Mouse (Mus musculus): Measurements from ENCODE around the gene Vtcn1. TPM values are rescaled to one million over a fixed set of nuclear protein-coding genes. Genes with fewer than 3 reads are reported as not detected.

Gene Vtcn1
- polyA plus RNA-seq (2015; fragmentation: Nextera tagmentation; extraction: Ambion mirVana) = 0.37 and 0.42 TPM in 2 replicates

GRCm38 (mm10) chr3:100825225-100825965 is at the start of gene Vtcn1:
Gene Vtcn1, plus strand, starts transcription at chr3:100825459.
- WGBS = 29% methylated on average over 6 of the region's 6 CpGs
- no peak within 1 kb of the TSS for H3K9ac ChIP-seq

GRCm38 (mm10) chr3:100776967-100777366 is 48.3 kb upstream of the Vtcn1 start:
- Histone ChIP-seq H3K4me3 (no peak overlapping the region), H3K27ac (no peak overlapping the region), H3K9me3 (replicated peaks) (no peaks in the 10 kb centered on the region), H3K27me3 (no peaks in the 10 kb centered on the region), H3K4me2 (no peak overlapping the region), H3K9ac (no peak overlapping the region), H3K4me1 (replicated peaks) (peaks cover 2% of the 10 kb centered on the region; the same call in 1 of the 2 replicates), H3K36me3 (no peaks in the 10 kb centered on the region)
- no peak for ATAC-seq (replicated peaks; ENCODE audit: insufficient number of reproducible peaks, insufficient read depth, low FRiP score, low read depth)
- WGBS = 80% methylated on average over 6 of the region's 6 CpGs

More at GRCm38 (mm10) chr3:100825225-100825965, at the start of gene Vtcn1:
- ATAC-seq (replicated peaks; ENCODE audit: insufficient number of reproducible peaks, insufficient read depth, low FRiP score, low read depth) = no peak
- H3K4me2 ChIP-seq = no peak within 1 kb of the TSS
- no peak within 1 kb of the TSS for H3K4me3 ChIP-seq
- no peaks in the 10 kb centered on the region for H3K27me3 ChIP-seq
- H3K27ac ChIP-seq = no peak within 1 kb of the TSS
- no peaks in the 10 kb centered on the region for H3K9me3 ChIP-seq (replicated peaks)
- H3K36me3 ChIP-seq = no peaks in the 10 kb centered on the region
- 0 out of 2 replicates have a peak, but pooled peaks cover 2% of the 10 kb centered on the region for H3K4me1 ChIP-seq (replicated peaks)

- H3K4me2 ChIP-seq = no peak overlapping the region
- ATAC-seq (replicated peaks; ENCODE audit: insufficient number of reproducible peaks, insufficient read depth, low FRiP score, low read depth) = no peak
- H3K9me3 ChIP-seq (replicated peaks) = no peaks in the 10 kb centered on the region
- H3K4me1 ChIP-seq (replicated peaks) = peaks cover 2% of the 10 kb centered on the region; the same call in 1 of the 2 replicates
- no peaks in the 10 kb centered on the region for H3K36me3 ChIP-seq
- H3K27ac ChIP-seq = no peak overlapping the region
- H3K4me3 ChIP-seq = no peak overlapping the region
- no peaks in the 10 kb centered on the region for H3K27me3 ChIP-seq
- no peak overlapping the region for H3K9ac ChIP-seq
- 81% methylated on average over 4 of the region's 4 CpGs for WGBS
Observed at GRCm38 (mm10) chr3:100777568-100777967, 47.7 kb upstream of the Vtcn1 start.

GRCm38 (mm10) chr3:100786076-100786475 is 39.2 kb upstream of the Vtcn1 start:
- H3K4me3 ChIP-seq = no peak overlapping the region
- H3K9ac ChIP-seq = no peak overlapping the region
- 44% methylated on average over 2 of the region's 2 CpGs for WGBS
- no peaks in the 10 kb centered on the region for H3K9me3 ChIP-seq (replicated peaks)
- no peaks in the 10 kb centered on the region for H3K27me3 ChIP-seq
- H3K36me3 ChIP-seq = no peaks in the 10 kb centered on the region
- no peak overlapping the region for H3K4me2 ChIP-seq
- H3K27ac ChIP-seq = no peak overlapping the region
- no peaks in the 10 kb centered on the region for H3K4me1 ChIP-seq (replicated peaks)
- ATAC-seq (replicated peaks; ENCODE audit: insufficient number of reproducible peaks, insufficient read depth, low FRiP score, low read depth) = no peak

- Histone ChIP-seq H3K36me3 (no peaks in the 10 kb centered on the region), H3K4me3 (no peak overlapping the region), H3K4me2 (no peak overlapping the region), H3K4me1 (replicated peaks) (no peaks in the 10 kb centered on the region), H3K27me3 (no peaks in the 10 kb centered on the region), H3K9me3 (replicated peaks) (no peaks in the 10 kb centered on the region), H3K27ac (no peak overlapping the region), H3K9ac (no peak overlapping the region)
- ATAC-seq (replicated peaks; ENCODE audit: insufficient number of reproducible peaks, insufficient read depth, low FRiP score, low read depth) = no peak
- 83% methylated on average over 3 of the region's 3 CpGs for WGBS
Observed at GRCm38 (mm10) chr3:100791670-100792069, 33.6 kb upstream of the Vtcn1 start.

GRCm38 (mm10) chr3:100793345-100793744 is 31.9 kb upstream of the Vtcn1 start:
- WGBS = 73% methylated on average over 2 of the region's 2 CpGs

GRCm38 (mm10) chr3:100796571-100796970 is 28.7 kb upstream of the Vtcn1 start:
- Histone ChIP-seq H3K4me3 (no peak overlapping the region), H3K27me3 (no peaks in the 10 kb centered on the region), H3K4me1 (replicated peaks) (no peaks in the 10 kb centered on the region), H3K36me3 (no peaks in the 10 kb centered on the region), H3K27ac (no peak overlapping the region), H3K4me2 (no peak overlapping the region), H3K9me3 (replicated peaks) (no peaks in the 10 kb centered on the region), H3K9ac (no peak overlapping the region)
- 77% methylated on average over 4 of the region's 4 CpGs for WGBS
- no peak for ATAC-seq (replicated peaks; ENCODE audit: insufficient number of reproducible peaks, insufficient read depth, low FRiP score, low read depth)

More at GRCm38 (mm10) chr3:100793345-100793744, 31.9 kb upstream of the Vtcn1 start:
- no peak overlapping the region for H3K27ac ChIP-seq
- no peak overlapping the region for H3K4me3 ChIP-seq
- no peaks in the 10 kb centered on the region for H3K4me1 ChIP-seq (replicated peaks)
- no peak overlapping the region for H3K9ac ChIP-seq
- H3K9me3 ChIP-seq (replicated peaks) = no peaks in the 10 kb centered on the region
- no peak overlapping the region for H3K4me2 ChIP-seq
- no peak for ATAC-seq (replicated peaks; ENCODE audit: insufficient number of reproducible peaks, insufficient read depth, low FRiP score, low read depth)
- no peaks in the 10 kb centered on the region for H3K36me3 ChIP-seq
- no peaks in the 10 kb centered on the region for H3K27me3 ChIP-seq

GRCm38 (mm10) chr3:100797166-100798145 is 27.8 kb upstream of the Vtcn1 start:
- WGBS = 82% methylated on average over 6 of the region's 6 CpGs
- no peaks in the 10 kb centered on the region for H3K4me1 ChIP-seq (replicated peaks)

GRCm38 (mm10) chr3:100798872-100799422 is 26.3 kb upstream of the Vtcn1 start:
- H3K9ac ChIP-seq = no peak overlapping the region
- no peaks in the 10 kb centered on the region for H3K27me3 ChIP-seq
- no peak overlapping the region for H3K4me3 ChIP-seq
- no peak overlapping the region for H3K27ac ChIP-seq
- 88% methylated on average over 3 of the region's 3 CpGs for WGBS
- H3K9me3 ChIP-seq (replicated peaks) = no peaks in the 10 kb centered on the region
- H3K36me3 ChIP-seq = no peaks in the 10 kb centered on the region
- H3K4me2 ChIP-seq = no peak overlapping the region
- H3K4me1 ChIP-seq (replicated peaks) = no peaks in the 10 kb centered on the region
- ATAC-seq (replicated peaks; ENCODE audit: insufficient number of reproducible peaks, insufficient read depth, low FRiP score, low read depth) = no peak

More at GRCm38 (mm10) chr3:100797166-100798145, 27.8 kb upstream of the Vtcn1 start:
- no peaks in the 10 kb centered on the region for H3K36me3 ChIP-seq
- no peak overlapping the region for H3K27ac ChIP-seq
- H3K4me2 ChIP-seq = no peak overlapping the region
- no peaks in the 10 kb centered on the region for H3K27me3 ChIP-seq
- no peak for ATAC-seq (replicated peaks; ENCODE audit: insufficient number of reproducible peaks, insufficient read depth, low FRiP score, low read depth)
- no peaks in the 10 kb centered on the region for H3K9me3 ChIP-seq (replicated peaks)
- H3K9ac ChIP-seq = no peak overlapping the region
- no peak overlapping the region for H3K4me3 ChIP-seq

GRCm38 (mm10) chr3:100804975-100805374 is 20.3 kb upstream of the Vtcn1 start:
- Histone ChIP-seq H3K27me3 (no peaks in the 10 kb centered on the region), H3K9me3 (replicated peaks) (no peaks in the 10 kb centered on the region), H3K4me2 (peak overlapping the region; percentile 34; the same call in 1 of the 2 replicates), H3K36me3 (no peaks in the 10 kb centered on the region), H3K4me1 (replicated peaks) (peaks cover 15% of the 10 kb centered on the region), H3K4me3 (no peak overlapping the region), H3K27ac (no peak overlapping the region), H3K9ac (no peak overlapping the region)
- ATAC-seq (replicated peaks; ENCODE audit: insufficient number of reproducible peaks, insufficient read depth, low FRiP score, low read depth) = no peak
- WGBS = 57% methylated on average over 1 of the region's 1 CpGs

GRCm38 (mm10) chr3:100805925-100806324 is 19.3 kb upstream of the Vtcn1 start:
- no peak overlapping the region for H3K9ac ChIP-seq
- H3K9me3 ChIP-seq (replicated peaks) = no peaks in the 10 kb centered on the region
- 37% methylated on average over 6 of the region's 6 CpGs for WGBS
- ATAC-seq (replicated peaks; ENCODE audit: insufficient number of reproducible peaks, insufficient read depth, low FRiP score, low read depth) = no peak
- H3K4me3 ChIP-seq = no peak overlapping the region
- H3K4me2 ChIP-seq = no peak overlapping the region
- no peaks in the 10 kb centered on the region for H3K27me3 ChIP-seq
- H3K36me3 ChIP-seq = no peaks in the 10 kb centered on the region
- H3K27ac ChIP-seq = no peak overlapping the region
- peaks cover 15% of the 10 kb centered on the region for H3K4me1 ChIP-seq (replicated peaks)

All from heart, embryonic 15.5 days (tissue).